Mouse (Mus musculus): ENCODE data around the gene Zfp872. TPM values are rescaled to one million over a fixed set of nuclear protein-coding genes. Genes with fewer than 3 reads are reported as not detected.

Zfp872 gene
- polyA plus RNA-seq, 1 experiment: 0.15 TPM

GRCm38 (mm10) chr9:22230061-22230460, 42.2 kb downstream of the Zfp872 start:
- TF ChIP-seq CTCF (IDR thresholded peaks at IDR 0.05; ENCODE audit: borderline replicate concordance, extremely low read depth, insufficient read depth, insufficient read length) (no peak), POLR2A (IDR thresholded peaks at IDR 0.05; ENCODE audit: borderline replicate concordance, extremely low read depth, insufficient read depth, insufficient read length, poor library complexity, severe bottlenecking) (no peak)
- no peak for DNase-seq (ENCODE audit: low read depth)

DNA sequence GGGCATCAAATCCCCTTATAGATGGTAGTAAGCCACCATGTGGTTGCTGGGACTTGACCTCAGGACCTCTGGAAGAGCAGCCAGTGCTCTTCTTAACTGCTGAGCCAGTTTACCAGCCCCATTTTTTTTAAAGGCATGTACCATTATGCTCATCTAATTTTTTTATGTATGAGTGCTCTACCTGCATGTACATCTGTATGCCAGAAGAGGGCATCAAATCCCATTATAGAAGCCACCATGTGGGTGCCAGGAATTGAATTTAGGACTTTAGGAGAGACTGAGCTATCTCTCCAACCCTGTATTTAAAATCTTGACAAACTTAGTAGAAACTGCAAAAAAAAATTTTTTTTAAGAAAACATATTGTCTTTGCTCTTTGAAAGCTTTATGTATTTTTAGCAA, 42.7 kb downstream of the Zfp872 start:
- DNase-seq (ENCODE audit: low read depth): peak; percentile 13
- TF ChIP-seq CTCF (IDR thresholded peaks at IDR 0.05; ENCODE audit: borderline replicate concordance, extremely low read depth, insufficient read depth, insufficient read length) (no peak), POLR2A (IDR thresholded peaks at IDR 0.05; ENCODE audit: borderline replicate concordance, extremely low read depth, insufficient read depth, insufficient read length, poor library complexity, severe bottlenecking) (no peak)

GRCm38 (mm10) chr9:22240001-22240400, 52.1 kb downstream of the Zfp872 start:
- no peak for DNase-seq (ENCODE audit: low read depth)
- no peak for TF ChIP-seq CTCF (IDR thresholded peaks at IDR 0.05; ENCODE audit: borderline replicate concordance, extremely low read depth, insufficient read depth, insufficient read length)
- no peak for TF ChIP-seq POLR2A (IDR thresholded peaks at IDR 0.05; ENCODE audit: borderline replicate concordance, extremely low read depth, insufficient read depth, insufficient read length, poor library complexity, severe bottlenecking)

DNA sequence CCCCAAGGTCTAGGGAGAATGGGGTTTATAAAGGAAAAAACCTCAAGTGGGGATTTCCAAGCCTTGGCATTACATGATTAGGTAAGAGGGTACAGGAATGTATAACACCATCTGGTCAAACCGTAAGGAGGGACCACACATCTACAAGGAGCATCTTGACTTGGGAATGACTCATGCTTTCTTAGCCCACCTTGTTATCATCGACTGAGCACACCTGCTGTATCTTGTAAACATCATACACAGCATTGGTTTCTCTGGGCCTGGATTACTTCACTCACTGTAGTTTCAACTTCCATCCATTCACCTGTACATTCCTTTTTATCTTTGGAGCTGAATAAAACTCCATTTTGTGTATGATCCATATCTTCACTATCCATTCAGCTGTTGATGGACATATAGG, 56.4 kb downstream of the Zfp872 start:
- TF ChIP-seq CTCF (IDR thresholded peaks at IDR 0.05; ENCODE audit: borderline replicate concordance, extremely low read depth, insufficient read depth, insufficient read length) (no peak), POLR2A (IDR thresholded peaks at IDR 0.05; ENCODE audit: borderline replicate concordance, extremely low read depth, insufficient read depth, insufficient read length, poor library complexity, severe bottlenecking) (no peak)

More for the DNA sequence above, 56.4 kb downstream of the Zfp872 start:
- no peak for DNase-seq (ENCODE audit: low read depth)

Other genes with a start within 250 kb of the Zfp872 start
- 7.3 and 8.7 TPM in 2 replicates for gene Swsap1, start 232.3 kb upstream of the Zfp872 start, polyA plus RNA-seq (2012; rRNA removed)
- 2.1 and 2.3 TPM in 2 replicates for gene Epor, start 224.6 kb upstream of the Zfp872 start, polyA plus RNA-seq (2012; rRNA removed)
- gene Rgl3, start 198.6 kb upstream of the Zfp872 start, polyA plus RNA-seq (2012; rRNA removed): 1.8 and 2.3 TPM in 2 replicates
- 5.2 and 6.7 TPM in 2 replicates for gene Ccdc151, start 185.5 kb upstream of the Zfp872 start, polyA plus RNA-seq (2012; rRNA removed)
- 121 and 126 TPM in 2 replicates for gene Prkcsh, start 185.3 kb upstream of the Zfp872 start, polyA plus RNA-seq (2012; rRNA removed)
- gene Elavl3, start 136.1 kb upstream of the Zfp872 start, polyA plus RNA-seq (2012; rRNA removed): 203 and 265 TPM in 2 replicates
- gene Gm49318, start 116.8 kb upstream of the Zfp872 start, polyA plus RNA-seq (2012; rRNA removed): not detected in 2 replicates
- 49.1 and 62.1 TPM in 2 replicates for gene Zfp653, start 116.7 kb upstream of the Zfp872 start, polyA plus RNA-seq (2012; rRNA removed)
- 51.3 and 57.7 TPM in 2 replicates for gene Ecsit, start 102.7 kb upstream of the Zfp872 start, polyA plus RNA-seq (2012; rRNA removed)
- 0.35 and 0.55 TPM in 2 replicates for gene Cnn1, start 88.9 kb upstream of the Zfp872 start, polyA plus RNA-seq (2012; rRNA removed)
- 138 and 193 TPM in 2 replicates for gene Elof1, start 70.9 kb upstream of the Zfp872 start, polyA plus RNA-seq (2012; rRNA removed)
- 1.2 and 1.4 TPM in 2 replicates for gene Acp5, start 52.4 kb upstream of the Zfp872 start, polyA plus RNA-seq (2012; rRNA removed)
- 62.4 and 82.8 TPM in 2 replicates for gene Pigyl, start 31.2 kb upstream of the Zfp872 start, polyA plus RNA-seq (2012; rRNA removed)
- gene Zfp809, start 37.6 kb downstream of the Zfp872 start, polyA plus RNA-seq (2012; rRNA removed): 6.2 and 8.6 TPM in 2 replicates
- 3.8 and 4.5 TPM in 2 replicates for gene Zfp599, start 71.8 kb downstream of the Zfp872 start, polyA plus RNA-seq (2012; rRNA removed)
- gene Zfp810, start 119.6 kb downstream of the Zfp872 start, polyA plus RNA-seq (2012; rRNA removed): 36.4 and 37.1 TPM in 2 replicates
- 8.0 and 9.1 TPM in 2 replicates for gene Anln, start 201.1 kb downstream of the Zfp872 start, polyA plus RNA-seq (2012; rRNA removed)
- 6.1 and 7.2 TPM in 2 replicates for gene 9530077C05Rik, start 223.4 kb downstream of the Zfp872 start, polyA plus RNA-seq (2012; rRNA removed)

All from brain, embryonic 14.5 days (tissue).